Mouse (Mus musculus) midbrain, embryonic 10.5 days (tissue): ENCODE results near the gene Vmn2r95. TPM values are rescaled to one million over a fixed set of nuclear protein-coding genes. Genes with fewer than 3 reads are reported as not detected.
"Not testable (repeated sequence)": the region's sequence is repeated elsewhere in the genome, so short reads cannot be mapped to it uniquely, and the experiment has no call there.

Source experiments
- DNase-seq: peaks from one replicate; pipeline ENCODE4 v3.0.0-alpha.2; 2017; ENCODE audit warnings: low spot score
- H3K27ac ChIP-seq: fragments of 300-500 bp; sonication (generic); replicated peaks from 2 replicates; pipeline ENCODE4 v1.5.1; 2016; ENCODE audit warnings: mild to moderate bottlenecking
- H3K27me3 ChIP-seq: fragments of 300-500 bp; sonication (generic); 2 replicates; pipeline ENCODE4 v1.6.1; 2016; ENCODE audit warnings: low read depth, mild to moderate bottlenecking; ENCODE audit not compliant: poor library complexity, severe bottlenecking
- H3K36me3 ChIP-seq: fragments of 300-500 bp; sonication (generic); 2 replicates; pipeline ENCODE4 v1.6.1; 2016; ENCODE audit warnings: mild to moderate bottlenecking, moderate library complexity
- H3K4me1 ChIP-seq: fragments of 300-500 bp; sonication (generic); 2 replicates; pipeline ENCODE4 v1.6.1; 2016
- H3K4me3 ChIP-seq: fragments of 300-500 bp; sonication (generic); 2 replicates; pipeline ENCODE4 v1.5.1; 2016; ENCODE audit warnings: mild to moderate bottlenecking, moderate library complexity
- H3K9me3 ChIP-seq: fragments of 300-500 bp; sonication (generic); replicated peaks from 2 replicates; pipeline ENCODE4 v1.6.1; 2016; ENCODE audit warnings: mild to moderate bottlenecking
- WGBS: fragments of 180-500 bp; shearing (Covaris S2); methylation state at CpG from one replicate; pipeline ENCODE4 v1.1.7; 2016; 5-methylcytosine and 5-hydroxymethylcytosine counted together
- polyA plus RNA-seq: library from polyadenylated mRNA; unstranded; fragments of >200 nt; fragmentation: Nextera tagmentation; extraction: Ambion mirVana; gene quantifications from 2 replicates; pipeline ENCODE4 v1.2.1, GENCODE M21; 2016

Vmn2r95 gene
- not detected in 2 replicates for polyA plus RNA-seq

DNA sequence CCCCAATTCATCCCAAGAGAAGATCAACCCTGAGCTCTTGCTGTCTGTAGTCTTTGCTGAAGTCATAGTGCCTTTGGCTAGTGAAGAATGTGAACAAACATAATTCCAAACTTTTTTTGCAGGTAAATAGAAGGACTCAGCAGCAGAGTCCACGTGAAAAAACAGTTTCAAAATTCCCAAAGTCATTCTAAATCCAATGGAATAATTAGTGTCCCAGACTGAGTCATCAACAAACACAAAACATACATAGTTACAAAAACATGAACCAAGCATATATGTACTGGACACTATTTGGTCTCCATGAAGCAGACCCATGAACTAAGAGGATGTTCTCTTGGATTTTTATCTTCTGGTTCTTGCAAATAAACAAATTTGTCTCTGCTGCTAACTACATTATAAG lies at the start of gene Vmn2r95:
Gene Vmn2r95 (plus strand): TSS at position 301 of the 400 bp plus-strand sequence.
- Histone ChIP-seq H3K27ac (no peak within 1 kb of the TSS), H3K36me3 (no peaks in the 10 kb centered on the region), H3K4me1 (no peaks in the 10 kb centered on the region), H3K4me3 (no peak within 1 kb of the TSS), H3K9me3 (peaks cover 5% of the 10 kb centered on the region; the same call in 1 of the 2 replicates), H3K27me3 (no peaks in the 10 kb centered on the region)
- 40% methylated on average over 1 of the region's 1 CpGs for WGBS
- no peak for DNase-seq

DNA sequence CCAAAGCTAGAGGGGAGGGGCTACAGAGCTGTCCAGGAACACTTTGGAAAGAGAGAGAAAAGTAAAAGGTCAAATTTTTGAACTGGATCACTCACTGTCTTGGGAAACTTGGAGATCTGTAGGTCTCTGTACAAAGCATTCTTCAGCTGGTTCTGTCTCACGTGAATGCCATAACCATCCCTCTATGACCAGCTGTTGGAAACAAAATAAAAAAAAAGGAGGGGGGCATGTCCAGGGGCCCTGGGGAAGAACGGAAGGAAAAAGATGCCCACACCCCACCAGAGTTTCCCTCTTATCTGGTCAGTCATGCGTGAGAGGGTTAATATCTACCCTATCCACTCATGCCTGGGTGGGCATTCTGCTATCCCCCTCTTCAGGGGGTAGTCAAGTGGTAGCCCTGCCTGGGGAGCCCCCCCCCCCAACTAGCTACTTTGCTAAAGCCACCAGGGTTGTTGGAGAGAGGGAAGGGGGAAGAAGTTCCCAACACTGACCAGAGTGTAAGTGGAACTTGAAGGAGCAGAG lies 31.8 kb downstream of the Vmn2r95 start:
- Histone ChIP-seq H3K27ac (no peak overlapping the region), H3K27me3 (no peaks in the 10 kb centered on the region), H3K4me1 (no peaks in the 10 kb centered on the region), H3K36me3 (no peaks in the 10 kb centered on the region), H3K4me3 (no peak overlapping the region), H3K9me3 (peaks cover 20% of the 10 kb centered on the region)
- 86% methylated on average over 3 of the region's 3 CpGs for WGBS
- no peak for DNase-seq

DNA sequence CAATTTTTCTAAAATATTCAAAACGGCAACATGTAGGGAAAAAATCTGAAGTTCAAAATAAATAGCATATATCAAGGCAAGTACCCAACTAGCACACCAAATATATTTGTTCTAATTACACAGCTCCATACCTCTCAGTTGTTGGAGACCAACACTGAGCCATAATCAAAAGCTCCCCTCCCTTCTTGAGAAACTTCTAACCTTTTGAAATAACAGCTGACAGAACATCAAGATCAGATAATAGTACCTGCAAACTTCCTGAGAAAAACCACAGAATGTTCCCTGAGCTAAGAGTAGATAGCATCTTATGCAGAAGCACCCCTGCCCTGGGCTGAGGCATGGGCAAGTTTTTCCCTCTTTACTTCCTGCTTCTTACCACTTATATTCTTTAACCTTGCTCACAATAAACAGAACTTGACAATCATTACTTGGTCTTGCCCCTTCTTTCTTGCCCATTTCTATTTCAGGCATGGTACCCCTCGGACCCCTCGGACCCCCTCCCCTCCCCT lies 34.3 kb downstream of the Vmn2r95 start:
- H3K36me3 ChIP-seq, H3K27me3 ChIP-seq, H3K27ac ChIP-seq, H3K4me3 ChIP-seq, DNase-seq, H3K4me1 ChIP-seq: not testable (repeated sequence)
- WGBS = 96% methylated on average over 3 of the region's 3 CpGs
- peaks cover 29% of the 10 kb centered on the region for H3K9me3 ChIP-seq

DNA sequence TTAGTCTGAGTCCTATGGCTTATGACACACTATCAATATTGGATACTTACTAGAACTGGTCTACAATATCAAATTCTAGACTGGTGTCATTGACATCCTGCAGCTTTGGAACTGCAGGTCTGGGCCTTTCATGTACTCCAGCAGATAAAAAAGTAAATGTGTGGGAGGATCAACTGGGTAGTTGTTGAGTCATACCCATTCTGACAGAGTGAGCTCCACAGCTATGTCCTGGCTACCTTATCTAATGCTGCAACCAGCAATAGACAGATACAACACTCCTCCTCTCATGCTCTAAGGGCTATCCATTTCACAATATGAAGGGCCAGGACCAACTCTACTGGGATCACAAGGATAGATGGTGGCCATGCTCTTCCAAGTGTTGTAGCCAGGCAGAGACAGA lies 38.8 kb downstream of the Vmn2r95 start:
- H3K4me3 ChIP-seq = no peak overlapping the region
- no peaks in the 10 kb centered on the region for H3K27me3 ChIP-seq
- DNase-seq = no peak
- H3K36me3 ChIP-seq = no peaks in the 10 kb centered on the region
- H3K9me3 ChIP-seq = peaks cover 30% of the 10 kb centered on the region
- H3K4me1 ChIP-seq = no peaks in the 10 kb centered on the region
- H3K27ac ChIP-seq = no peak overlapping the region

GRCm38 (mm10) chr17:18479885-18480284 lies 56.0 kb downstream of the Vmn2r95 start:
- Histone ChIP-seq H3K27ac (no peak overlapping the region), H3K4me1 (no peaks in the 10 kb centered on the region), H3K9me3 (peaks cover 29% of the 10 kb centered on the region), H3K36me3 (no peaks in the 10 kb centered on the region), H3K27me3 (no peaks in the 10 kb centered on the region), H3K4me3 (no peak overlapping the region)
- DNase-seq = no peak
- WGBS = 67% methylated on average over 1 of the region's 1 CpGs

Other genes with a start within 250 kb of the Vmn2r95 start
- not detected in 2 replicates for gene Vmn2r94, start 146.3 kb upstream of the Vmn2r95 start, polyA plus RNA-seq
- gene Vmn2r93, start 126.0 kb upstream of the Vmn2r95 start, polyA plus RNA-seq = not detected in 2 replicates
- not detected in 2 replicates for gene Vmn2r96, start 149.1 kb downstream of the Vmn2r95 start, polyA plus RNA-seq